Comparison of ENCODE assay signal across 11 mouse cellular contexts in the genomic region with DNA sequence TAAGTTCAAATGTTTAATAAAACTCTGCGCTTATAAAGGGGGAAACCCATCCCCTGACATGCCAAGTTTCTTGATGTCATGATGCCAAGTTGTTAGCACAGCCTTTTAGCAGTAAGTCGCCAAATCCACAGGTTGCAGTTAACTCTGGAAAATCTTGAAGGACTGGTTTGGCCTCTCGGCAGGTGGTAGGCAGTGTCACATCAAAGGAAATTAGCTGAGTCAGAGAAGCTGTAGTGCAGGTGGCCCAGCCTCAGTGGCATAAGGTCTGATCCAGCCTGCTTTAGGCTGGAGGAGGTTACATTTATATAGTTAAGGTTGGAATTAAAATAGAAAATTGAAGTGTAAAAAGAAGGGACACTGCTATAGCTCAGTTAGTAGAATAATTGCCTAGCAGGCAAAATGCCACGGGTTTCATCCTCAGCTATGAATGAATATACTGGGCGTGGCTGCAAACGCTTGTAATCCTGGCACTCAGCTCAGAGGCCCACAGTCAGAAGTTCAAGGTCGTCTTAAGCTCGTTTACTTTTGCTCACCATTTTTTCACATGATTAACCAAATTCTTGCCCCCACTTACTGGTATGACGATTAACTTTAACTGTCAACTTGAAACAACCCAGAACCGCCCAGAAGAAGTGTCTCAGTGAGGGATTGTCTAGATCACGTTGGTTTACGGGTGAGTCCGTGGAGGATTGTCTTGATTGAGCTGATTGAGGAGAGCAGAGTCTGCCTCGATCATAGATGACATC.
DNase-seq lines count a peak whose midpoint lies in the region; ATAC-seq and TF ChIP-seq lines count a peak whose summit lies in the region.
"Had no signal": no experiment of that assay in that cellular context is flagged by ENCODE, and none has a peak within 500 bp of the region (broad histone marks: within the 10 kb centered on the region; RNA-seq: fewer than 3 reads in every experiment).

No protein-coding gene starts in this region.

- H3K4me1 ChIP-seq in hindbrain, postnatal 0 days (ENCODE audit: insufficient read depth, low read length): no peaks in the 10 kb centered on the region
- H3K4me1 ChIP-seq in hindbrain, embryonic 10.5 days (replicated peaks): no peaks in the 10 kb centered on the region
- no peaks in the 10 kb centered on the region for H3K4me1 ChIP-seq in stomach, postnatal 0 days (replicated peaks; ENCODE audit: control insufficient read depth, insufficient read depth)
- H3K4me1 ChIP-seq: liver, embryonic 15.5 days had no signal

- TF ChIP-seq CTCF in hindbrain, postnatal 0 days (IDR thresholded peaks at IDR 0.05; ENCODE audit: low read depth): no peak
- no peak for TF ChIP-seq CTCF in stomach, postnatal 0 days (IDR thresholded peaks at IDR 0.05; ENCODE audit: low read depth)

- no peaks in the 10 kb centered on the region for H3K9me3 ChIP-seq in hindbrain, postnatal 0 days (ENCODE audit: low read length)
- no peaks in the 10 kb centered on the region for H3K9me3 ChIP-seq in hindbrain, embryonic 10.5 days
- no peaks in the 10 kb centered on the region for H3K9me3 ChIP-seq in stomach, postnatal 0 days (ENCODE audit: control insufficient read depth, low read length)
- H3K9me3 ChIP-seq: liver, embryonic 15.5 days had no signal

- ATAC-seq in hindbrain, postnatal 0 days: no peak
- ATAC-seq in stomach, postnatal 0 days (ENCODE audit: low FRiP score, low TSS enrichment): peak; percentile 66; the same call in 1 of the 2 replicates
- ATAC-seq: midbrain, embryonic 16.5 days had no signal

- no peak overlapping the region for H3K4me2 ChIP-seq in hindbrain, postnatal 0 days (ENCODE audit: low read depth, low read length)
- H3K4me2 ChIP-seq in stomach, postnatal 0 days (replicated peaks; ENCODE audit: low read depth): no peak overlapping the region
- H3K4me2 ChIP-seq: liver, embryonic 15.5 days had no signal

- no peak overlapping the region for H3K4me3 ChIP-seq in hindbrain, postnatal 0 days (ENCODE audit: low read length)
- H3K4me3 ChIP-seq in hindbrain, embryonic 10.5 days: no peak overlapping the region
- no peak overlapping the region for H3K4me3 ChIP-seq in stomach, postnatal 0 days (ENCODE audit: low read depth, low read length)
- H3K4me3 ChIP-seq: liver, embryonic 15.5 days had no signal

- H3K9ac ChIP-seq in hindbrain, postnatal 0 days (replicated peaks; ENCODE audit: low read length): no peak overlapping the region
- no peak overlapping the region for H3K9ac ChIP-seq in stomach, postnatal 0 days (ENCODE audit: low read length)
- H3K9ac ChIP-seq: liver, embryonic 15.5 days had no signal

- H3K27ac ChIP-seq in hindbrain, postnatal 0 days: no peak overlapping the region
- no peak overlapping the region for H3K27ac ChIP-seq in hindbrain, embryonic 10.5 days
- H3K27ac ChIP-seq in stomach, postnatal 0 days (replicated peaks): peak overlapping the region; percentile 67; the same call in 1 of the 2 replicates
- H3K27ac ChIP-seq: liver, embryonic 15.5 days had no signal

- 50% methylated on average over 14 of the region's 14 CpGs for WGBS in hindbrain, postnatal 0 days
- WGBS in hindbrain, embryonic 10.5 days: 56% methylated on average over 14 of the region's 14 CpGs
- WGBS in stomach, postnatal 0 days: 17% methylated on average over 14 of the region's 14 CpGs

- no peak for TF ChIP-seq EP300 in stomach, postnatal 0 days (optimal IDR thresholded peaks at IDR 0.05)

- peak; percentile 9 for DNase-seq in hindbrain, postnatal 0 days (ENCODE audit: low spot score)
- DNase-seq in hindbrain, embryonic 10.5 days (ENCODE audit: low spot score): no peak
- peak; percentile 1 for DNase-seq in ovary, postnatal 14 days (ENCODE audit: low spot score)
- no peak for DNase-seq in ovary, postnatal 36 days (ENCODE audit: low spot score)
- peak; percentile 55 for DNase-seq in gonadal fat pad, adult 2 months (ENCODE audit: low read depth)
- peak; percentile 24 for DNase-seq in stomach, postnatal 0 days (ENCODE audit: low spot score)
- DNase-seq in adrenal gland, postnatal 36 days: no peak
- DNase-seq in thymus, postnatal 14 days: no peak
- DNase-seq: layer of hippocampus, postnatal 36 days had no signal

- no peaks in the 10 kb centered on the region for H3K27me3 ChIP-seq in hindbrain, postnatal 0 days (ENCODE audit: insufficient read depth, low read length)
- H3K27me3 ChIP-seq in hindbrain, embryonic 10.5 days (ENCODE audit: insufficient read depth, poor library complexity, severe bottlenecking): no peaks in the 10 kb centered on the region
- no peaks in the 10 kb centered on the region for H3K27me3 ChIP-seq in stomach, postnatal 0 days (ENCODE audit: control insufficient read depth, insufficient read depth, low read length)
- H3K27me3 ChIP-seq: liver, embryonic 15.5 days had no signal

- H3K36me3 ChIP-seq in hindbrain, postnatal 0 days (ENCODE audit: insufficient read depth, low read length): no peaks in the 10 kb centered on the region
- no peaks in the 10 kb centered on the region for H3K36me3 ChIP-seq in hindbrain, embryonic 10.5 days
- no peaks in the 10 kb centered on the region for H3K36me3 ChIP-seq in stomach, postnatal 0 days (ENCODE audit: control insufficient read depth, insufficient read depth, low read length)
- H3K36me3 ChIP-seq: liver, embryonic 15.5 days had no signal

Comparison
In these comparisons a context has a peak if more than half of its experiments do, and no peak if none do; other contexts are left out.
1. DNase-seq: peak in hindbrain, postnatal 0 days (single experiment), ovary, postnatal 14 days (single experiment), gonadal fat pad, adult 2 months (single experiment) and stomach, postnatal 0 days (single experiment); none in hindbrain, embryonic 10.5 days (single experiment), ovary, postnatal 36 days (single experiment), adrenal gland, postnatal 36 days (0 of 2) and thymus, postnatal 14 days (single experiment).